Mouse (Mus musculus): Measurements from ENCODE around the gene Asmt.

- TF ChIP-seq CTCF (IDR thresholded peaks at IDR 0.05; ENCODE audit: insufficient read depth, low read length) (no peak), POLR2A (IDR thresholded peaks at IDR 0.05; ENCODE audit: borderline replicate concordance, extremely low read depth, low read depth, low read length) (no peak)
Measured at GRCm38 (mm10) chrX:170675923-170676605, 3.6 kb downstream of the Asmt start.
